Mouse (Mus musculus) myocyte (in vitro differentiated cells): ENCODE results near the gene Rpp30.
A peak's percentile ranks its signal among the peaks of the same experiment; 100 is the strongest.

Source experiments
- E2F4 ChIP-seq: IDR thresholded peaks from one replicate; pipeline ENCODE4 v1.6.1; 2011; ENCODE audit warnings: mild to moderate bottlenecking, control low read depth, moderate library complexity; ENCODE audit not compliant: insufficient read depth
- POLR2A ChIP-seq: IDR thresholded peaks from one replicate; pipeline ENCODE4 v1.6.1; 2011; ENCODE audit warnings: low read depth, mild to moderate bottlenecking, control low read depth, moderate library complexity; ENCODE audit not compliant: insufficient read length
- POLR2AphosphoS2 ChIP-seq: IDR thresholded peaks from one replicate; pipeline ENCODE4 v1.6.1; 2011; ENCODE audit warnings: low read depth, control low read depth; ENCODE audit not compliant: insufficient read length
- REST ChIP-seq: IDR thresholded peaks from one replicate; pipeline ENCODE4 v1.6.1; 2011; ENCODE audit warnings: mild to moderate bottlenecking, control low read depth, moderate library complexity; ENCODE audit not compliant: insufficient read depth, insufficient read length
- USF1 ChIP-seq: IDR thresholded peaks from one replicate; pipeline ENCODE4 v1.6.1; 2011; ENCODE audit warnings: low read depth, mild to moderate bottlenecking, control low read depth, moderate library complexity

DNA sequence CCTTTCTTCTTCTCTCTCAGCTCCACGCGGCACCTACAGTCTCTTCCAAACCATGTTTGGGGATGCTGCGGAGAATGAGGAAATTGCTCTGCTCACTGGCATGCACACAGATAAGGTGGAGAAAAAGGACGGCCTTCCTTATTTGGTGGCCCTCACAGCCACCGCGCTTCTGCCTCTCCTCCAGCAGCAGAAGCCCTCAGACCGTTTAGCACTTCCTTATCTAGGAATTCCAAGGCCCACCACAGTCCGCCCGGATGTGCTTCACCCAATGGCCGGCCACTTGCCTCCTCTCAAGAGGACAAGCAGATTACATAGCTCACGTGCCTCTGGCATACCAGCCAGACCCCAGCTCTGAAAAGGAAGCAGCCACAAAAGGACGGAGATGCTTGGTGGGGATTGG, 46.1 kb downstream of the Rpp30 start:
- no peak for TF ChIP-seq POLR2A
- peak; percentile 36 for TF ChIP-seq USF1
- no peak for TF ChIP-seq REST
- TF ChIP-seq E2F4: no peak
- no peak for TF ChIP-seq POLR2AphosphoS2
